Mouse (Mus musculus): ENCODE data around the gene Lgals3bp. TPM values are rescaled to one million over a fixed set of nuclear protein-coding genes. Genes with fewer than 3 reads are reported as not detected.

Lgals3bp gene
- polyA plus RNA-seq, 1 experiment from 2014 or later: 5.9 TPM

DNA sequence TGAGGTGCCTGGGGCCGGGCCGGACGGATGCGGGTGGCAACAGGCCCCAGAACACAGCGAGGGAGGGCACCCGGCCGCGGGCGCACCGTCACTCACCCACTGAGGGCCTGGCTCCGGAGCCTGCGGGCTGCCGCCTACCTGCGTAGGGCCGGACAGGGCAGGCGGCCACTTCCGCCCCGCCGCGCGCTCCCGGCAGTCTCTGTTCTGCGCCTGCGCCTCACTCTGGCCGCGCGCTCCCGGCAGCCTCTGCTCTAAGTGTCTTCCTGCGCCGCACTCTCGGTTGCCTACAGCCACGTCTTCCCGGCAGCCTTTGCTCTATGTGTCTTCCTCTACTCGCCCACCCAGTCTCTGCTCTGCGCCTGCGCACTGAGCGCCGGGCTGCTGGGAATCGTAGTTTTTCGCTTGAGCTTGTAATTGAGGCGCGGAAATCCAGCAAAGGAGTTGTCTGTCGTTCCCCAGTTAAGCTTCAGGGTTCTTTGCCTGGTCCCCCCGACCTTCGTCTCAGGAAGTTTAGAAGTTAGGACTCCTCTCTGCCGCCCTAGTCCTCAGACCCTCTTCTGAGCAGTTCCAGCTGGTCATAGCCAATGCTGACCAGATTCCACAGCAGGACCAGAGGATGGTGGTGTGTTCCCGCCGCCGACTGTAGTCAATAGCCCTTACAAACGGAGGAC, 17.1 kb upstream of the Lgals3bp start, which contains the start of gene Cant1:
Gene Cant1, minus strand, starts transcription at position 253 of the 671 bp plus-strand sequence.
- peak within 1 kb of the TSS; percentile 79 for H3K27ac ChIP-seq (replicated peaks)
- H3K27me3 ChIP-seq: no peaks in the 10 kb centered on the region; the same call in 1 of the 2 replicates
- no peaks in the 10 kb centered on the region for H3K9me3 ChIP-seq
- peak; percentile 94 for ATAC-seq (ENCODE audit: low FRiP score, low read depth)
- peak within 1 kb of the TSS; percentile 95 for H3K9ac ChIP-seq
- peaks cover 44% of the 10 kb centered on the region for H3K4me1 ChIP-seq (replicated peaks)
- H3K4me3 ChIP-seq: peak within 1 kb of the TSS; percentile 78
- WGBS: under 1% methylated on average over 46 of the region's 50 CpGs
- peak within 1 kb of the TSS; percentile 87 for H3K4me2 ChIP-seq
- no peaks in the 10 kb centered on the region for H3K36me3 ChIP-seq

DNA sequence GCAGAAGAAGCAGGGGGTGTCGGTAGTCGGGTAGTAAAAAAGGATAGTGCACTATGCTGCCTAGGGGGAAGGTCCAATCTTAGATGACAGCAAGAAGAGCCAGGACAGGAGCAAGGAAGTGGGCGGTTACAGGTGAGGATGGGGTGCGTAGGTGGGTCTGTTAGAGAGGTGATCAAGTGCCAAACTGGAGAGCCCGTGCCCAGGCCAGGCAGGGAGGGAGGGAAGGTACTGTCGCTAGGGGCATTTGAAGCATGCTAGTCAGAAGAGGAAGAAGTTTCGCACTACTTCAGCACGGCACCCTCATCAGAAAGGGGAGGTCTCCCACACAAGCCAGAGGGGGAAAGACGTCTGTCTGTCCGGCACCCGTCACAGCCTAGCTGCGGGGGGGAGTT, 16.5 kb upstream of the Lgals3bp start:
- ATAC-seq (ENCODE audit: low FRiP score, low read depth): peak; percentile 15; the same call in 1 of the 2 replicates
- no peaks in the 10 kb centered on the region for H3K9me3 ChIP-seq
- H3K4me3 ChIP-seq: peak overlapping the region; percentile 78
- no peaks in the 10 kb centered on the region; the same call in 1 of the 2 replicates for H3K27me3 ChIP-seq
- no peaks in the 10 kb centered on the region for H3K36me3 ChIP-seq
- peak overlapping the region; percentile 87 for H3K4me2 ChIP-seq
- 7% methylated on average over 12 of the region's 12 CpGs for WGBS
- H3K4me1 ChIP-seq (replicated peaks): peaks cover 41% of the 10 kb centered on the region
- peak overlapping the region; percentile 95 for H3K9ac ChIP-seq
- H3K27ac ChIP-seq (replicated peaks): peak overlapping the region; percentile 79

DNA sequence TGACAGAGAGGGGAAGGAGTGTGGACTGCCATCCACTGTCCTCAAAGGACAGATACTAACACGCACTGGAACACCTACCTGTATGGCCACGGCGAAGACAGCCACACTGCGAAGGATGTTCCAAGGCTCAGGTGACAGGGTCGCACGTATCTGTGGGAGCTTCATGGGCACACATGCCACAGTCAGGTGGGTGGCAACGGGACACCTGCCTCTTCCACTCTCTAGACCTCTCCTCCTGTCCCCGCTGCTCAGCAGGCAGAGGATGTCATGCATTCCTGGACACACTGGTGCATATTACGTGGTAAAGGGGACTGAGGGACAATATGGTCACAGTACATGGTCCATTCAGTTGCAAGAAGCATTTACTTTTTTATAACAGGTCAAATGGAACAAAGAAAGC, 15.6 kb upstream of the Lgals3bp start:
- 89% methylated on average over 9 of the region's 9 CpGs for WGBS
- Histone ChIP-seq H3K4me2 (peak overlapping the region; percentile 87), H3K4me3 (peak overlapping the region; percentile 78; the same call in 1 of the 2 replicates), H3K36me3 (no peaks in the 10 kb centered on the region), H3K27me3 (no peaks in the 10 kb centered on the region; the same call in 1 of the 2 replicates), H3K9ac (no peak overlapping the region), H3K27ac (replicated peaks) (no peak overlapping the region), H3K9me3 (no peaks in the 10 kb centered on the region), H3K4me1 (replicated peaks) (peaks cover 42% of the 10 kb centered on the region)
- no peak for ATAC-seq (ENCODE audit: low FRiP score, low read depth)

DNA sequence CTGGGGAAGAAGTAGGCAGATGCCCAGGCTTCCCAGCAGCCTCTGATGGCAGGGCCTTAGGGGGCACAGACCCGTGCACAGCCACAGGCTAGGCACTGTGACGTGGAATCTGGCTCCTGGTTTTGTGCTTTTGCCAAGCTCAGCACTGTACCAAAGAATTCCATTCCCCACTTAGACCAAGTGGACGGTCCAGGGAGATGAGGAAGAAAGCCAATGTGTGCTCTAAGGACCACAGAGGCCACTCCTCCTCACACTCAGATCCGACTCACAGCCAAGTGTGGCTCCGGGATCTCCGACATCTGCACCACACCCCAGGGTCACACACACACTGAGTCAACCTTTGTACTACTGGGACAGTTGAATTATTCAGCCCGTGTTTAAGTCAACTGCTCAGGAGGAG, 14.2 kb upstream of the Lgals3bp start:
- ATAC-seq (ENCODE audit: low FRiP score, low read depth): no peak
- Histone ChIP-seq H3K36me3 (peaks cover under 1% of the 10 kb centered on the region; the same call in 1 of the 2 replicates), H3K27ac (replicated peaks) (no peak overlapping the region), H3K9ac (no peak overlapping the region), H3K4me3 (no peak overlapping the region), H3K9me3 (no peaks in the 10 kb centered on the region), H3K27me3 (no peaks in the 10 kb centered on the region), H3K4me1 (replicated peaks) (peaks cover 42% of the 10 kb centered on the region), H3K4me2 (no peak overlapping the region)
- WGBS: 78% methylated on average over 7 of the region's 7 CpGs

DNA sequence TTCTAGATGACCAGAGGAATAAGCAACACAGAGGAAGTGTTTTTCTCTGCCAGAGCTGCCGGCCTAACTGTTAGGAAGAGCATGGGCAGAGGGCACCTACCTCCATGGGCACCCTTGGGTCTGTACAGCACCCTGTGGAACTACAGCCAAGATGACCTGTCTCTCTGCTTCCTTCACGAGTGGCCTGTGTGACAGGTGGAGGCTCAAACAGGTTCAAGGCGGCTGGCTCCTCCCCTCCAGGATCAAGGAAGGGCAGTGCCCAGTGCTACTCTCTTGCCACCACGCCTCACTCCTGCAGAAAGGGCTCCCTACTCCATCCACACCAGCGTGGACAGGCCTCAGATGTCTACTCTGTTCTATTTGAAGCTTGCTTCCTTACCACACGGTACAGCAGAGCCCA, 13.7 kb upstream of the Lgals3bp start:
- H3K9ac ChIP-seq: no peak overlapping the region
- no peaks in the 10 kb centered on the region for H3K27me3 ChIP-seq
- peaks cover 5% of the 10 kb centered on the region; the same call in 1 of the 2 replicates for H3K36me3 ChIP-seq
- no peaks in the 10 kb centered on the region for H3K9me3 ChIP-seq
- no peak overlapping the region for H3K4me2 ChIP-seq
- no peak for ATAC-seq (ENCODE audit: low FRiP score, low read depth)
- no peak overlapping the region for H3K4me3 ChIP-seq
- 87% methylated on average over 6 of the region's 6 CpGs for WGBS
- no peak overlapping the region for H3K27ac ChIP-seq (replicated peaks)
- H3K4me1 ChIP-seq (replicated peaks): peaks cover 42% of the 10 kb centered on the region

DNA sequence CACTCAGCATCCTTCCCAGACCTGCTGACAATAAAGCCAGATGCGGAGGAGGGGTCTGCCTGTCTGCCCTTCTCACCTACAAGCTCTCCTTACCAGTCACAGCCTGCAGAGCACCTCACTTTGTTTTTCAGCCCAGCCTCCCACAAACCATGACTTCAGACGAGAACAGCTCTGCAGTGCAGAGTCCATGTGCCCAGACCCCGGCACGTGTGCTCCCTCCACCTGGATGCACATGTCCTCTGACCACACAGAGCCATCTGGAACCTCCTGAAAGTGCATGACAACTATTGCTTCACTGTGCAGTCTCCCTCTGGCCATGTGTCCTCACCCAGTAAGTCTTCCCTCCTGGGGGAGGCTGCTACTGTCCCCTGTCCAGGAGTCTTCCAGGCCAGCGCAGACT, 12.4 kb upstream of the Lgals3bp start:
- no peak overlapping the region for H3K4me2 ChIP-seq
- no peak overlapping the region for H3K9ac ChIP-seq
- peaks cover 37% of the 10 kb centered on the region for H3K4me1 ChIP-seq (replicated peaks)
- ATAC-seq (ENCODE audit: low FRiP score, low read depth): no peak
- WGBS: 94% methylated on average over 5 of the region's 5 CpGs
- no peak overlapping the region for H3K27ac ChIP-seq (replicated peaks)
- no peak overlapping the region for H3K4me3 ChIP-seq
- H3K36me3 ChIP-seq: peaks cover 6% of the 10 kb centered on the region; the same call in 1 of the 2 replicates
- no peaks in the 10 kb centered on the region for H3K27me3 ChIP-seq
- H3K9me3 ChIP-seq: no peaks in the 10 kb centered on the region

DNA sequence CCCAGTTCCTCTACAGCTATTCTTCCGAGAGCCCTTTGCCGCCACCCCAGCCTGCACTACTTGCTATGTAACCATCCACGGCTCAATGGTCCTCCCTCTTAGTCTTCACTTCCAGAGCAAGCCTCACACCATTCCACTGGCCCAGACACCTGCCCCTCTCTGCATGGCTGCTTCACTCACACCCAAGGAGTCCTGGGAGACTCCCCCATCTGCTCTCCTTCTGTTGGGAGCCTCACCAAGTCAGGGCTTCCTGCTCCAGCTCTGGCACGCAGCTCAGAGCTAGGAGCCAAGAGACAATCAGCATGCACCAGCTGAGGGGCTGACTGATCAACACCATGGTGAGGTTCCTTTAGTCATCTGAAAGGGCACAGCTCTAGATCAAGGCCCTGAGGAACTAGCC, 11.2 kb upstream of the Lgals3bp start:
- H3K4me3 ChIP-seq: no peak overlapping the region
- no peak overlapping the region for H3K9ac ChIP-seq
- peaks cover 31% of the 10 kb centered on the region for H3K4me1 ChIP-seq (replicated peaks)
- H3K4me2 ChIP-seq: no peak overlapping the region
- no peaks in the 10 kb centered on the region for H3K27me3 ChIP-seq
- ATAC-seq (ENCODE audit: low FRiP score, low read depth): no peak
- peaks cover 6% of the 10 kb centered on the region; the same call in 1 of the 2 replicates for H3K36me3 ChIP-seq
- no peaks in the 10 kb centered on the region for H3K9me3 ChIP-seq
- WGBS: 73% methylated on average over 4 of the region's 4 CpGs
- H3K27ac ChIP-seq (replicated peaks): no peak overlapping the region

DNA sequence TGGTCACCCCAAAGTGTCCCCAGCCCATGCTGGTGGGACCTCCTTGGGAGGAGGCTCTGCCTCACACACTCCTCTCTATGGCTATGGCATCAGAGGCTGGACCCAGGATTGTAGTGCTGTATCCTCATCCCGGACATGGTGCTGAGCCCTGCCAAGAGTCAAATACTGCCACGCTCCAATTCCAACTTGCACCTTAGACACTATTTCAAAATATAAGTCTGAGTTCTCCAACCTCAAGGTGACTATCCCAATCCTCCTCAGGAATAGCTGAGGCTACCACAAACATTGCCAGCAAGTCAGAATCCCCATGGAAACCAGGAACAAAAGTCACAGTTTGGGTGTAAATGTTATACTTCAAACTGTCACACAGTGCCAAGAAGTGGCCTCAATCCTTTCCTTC, 10.7 kb upstream of the Lgals3bp start:
- H3K27ac ChIP-seq (replicated peaks): no peak overlapping the region
- no peak for ATAC-seq (ENCODE audit: low FRiP score, low read depth)
- H3K36me3 ChIP-seq: peaks cover 8% of the 10 kb centered on the region; the same call in 1 of the 2 replicates

DNA sequence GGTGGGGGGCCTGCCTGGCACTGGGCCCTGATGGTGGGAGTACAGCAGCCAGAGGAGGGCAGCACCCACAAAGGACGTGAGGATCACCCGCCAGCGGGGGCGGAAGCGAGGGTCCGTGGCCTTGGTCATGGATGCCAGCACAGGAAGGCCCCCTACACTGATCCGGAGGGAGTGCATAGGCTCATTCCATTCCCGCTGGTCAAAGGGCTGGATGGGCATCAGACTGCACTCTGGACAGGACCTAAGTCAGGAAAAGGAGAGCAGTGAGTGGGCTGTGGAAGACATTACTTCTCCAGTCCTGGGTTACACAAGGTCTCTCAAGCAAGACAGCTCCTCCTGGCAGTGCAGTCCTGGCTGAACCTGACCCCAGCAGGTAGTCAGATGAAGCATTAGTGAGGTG, 9.4 kb upstream of the Lgals3bp start:
- H3K4me2 ChIP-seq: no peak overlapping the region
- ATAC-seq (ENCODE audit: low FRiP score, low read depth): no peak
- 0 out of 2 replicates have a peak, but pooled peaks cover 14% of the 10 kb centered on the region for H3K4me1 ChIP-seq (replicated peaks)
- H3K9ac ChIP-seq: no peak overlapping the region
- peaks cover 12% of the 10 kb centered on the region; the same call in 1 of the 2 replicates for H3K36me3 ChIP-seq
- H3K9me3 ChIP-seq: no peaks in the 10 kb centered on the region
- no peak overlapping the region for H3K4me3 ChIP-seq
- 87% methylated on average over 8 of the region's 8 CpGs for WGBS
- no peak overlapping the region for H3K27ac ChIP-seq (replicated peaks)
- H3K27me3 ChIP-seq: no peaks in the 10 kb centered on the region

More for the DNA sequence above, 10.7 kb upstream of the Lgals3bp start:
- H3K9ac ChIP-seq: no peak overlapping the region
- H3K4me1 ChIP-seq (replicated peaks): peaks cover 27% of the 10 kb centered on the region
- H3K4me2 ChIP-seq: no peak overlapping the region
- no peaks in the 10 kb centered on the region for H3K27me3 ChIP-seq
- no peaks in the 10 kb centered on the region for H3K9me3 ChIP-seq
- WGBS: 81% methylated on average over 2 of the region's 2 CpGs
- H3K4me3 ChIP-seq: no peak overlapping the region

DNA sequence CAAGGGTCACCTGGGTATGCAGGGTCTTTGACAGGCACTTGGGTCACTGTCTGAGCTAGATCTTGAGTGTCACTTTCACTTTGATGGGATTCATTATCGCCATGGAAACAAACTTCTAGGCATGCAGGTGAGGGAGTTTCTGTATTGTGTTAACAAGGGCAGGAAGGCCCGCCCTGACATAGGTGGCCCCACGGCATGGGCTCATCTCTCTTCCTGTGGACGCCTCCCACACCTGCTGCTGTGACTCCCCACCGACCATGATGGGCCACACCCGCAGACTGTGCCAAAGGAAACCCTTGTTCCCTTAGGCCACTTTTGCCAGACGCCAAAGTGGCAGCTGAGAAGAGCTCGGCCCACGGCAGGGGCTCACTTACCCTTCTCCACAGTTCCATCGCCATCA, 8.6 kb upstream of the Lgals3bp start:
- Histone ChIP-seq H3K4me3 (no peak overlapping the region), H3K9ac (no peak overlapping the region), H3K4me1 (replicated peaks) (0 out of 2 replicates have a peak, but pooled peaks cover 9% of the 10 kb centered on the region), H3K36me3 (peaks cover 15% of the 10 kb centered on the region; the same call in 1 of the 2 replicates), H3K9me3 (no peaks in the 10 kb centered on the region), H3K27me3 (no peaks in the 10 kb centered on the region), H3K4me2 (no peak overlapping the region), H3K27ac (replicated peaks) (no peak overlapping the region)
- WGBS: 91% methylated on average over 10 of the region's 10 CpGs
- ATAC-seq (ENCODE audit: low FRiP score, low read depth): no peak

DNA sequence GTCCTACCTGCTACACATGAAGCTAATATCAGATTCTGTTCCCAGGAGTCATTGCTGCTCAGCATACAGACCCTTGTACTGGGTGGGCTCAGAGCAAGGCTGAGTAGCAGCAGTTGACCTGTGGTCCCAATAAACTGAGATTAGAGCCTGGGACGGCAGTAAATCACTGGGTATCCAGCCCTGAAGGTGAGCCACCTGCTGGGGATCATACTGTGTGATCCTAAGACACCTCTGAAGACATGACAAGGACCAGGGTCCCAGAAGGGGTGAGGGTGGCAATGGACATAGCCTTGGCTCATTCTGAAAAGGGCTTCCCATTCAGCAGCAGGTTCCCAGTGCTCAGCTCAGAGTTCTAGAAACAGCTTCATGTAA, 8.2 kb upstream of the Lgals3bp start:
- no peaks in the 10 kb centered on the region for H3K9me3 ChIP-seq
- no peak for ATAC-seq (ENCODE audit: low FRiP score, low read depth)
- 0 out of 2 replicates have a peak, but pooled peaks cover 8% of the 10 kb centered on the region for H3K4me1 ChIP-seq (replicated peaks)
- H3K36me3 ChIP-seq: peaks cover 15% of the 10 kb centered on the region; the same call in 1 of the 2 replicates
- no peak overlapping the region for H3K9ac ChIP-seq
- no peak overlapping the region for H3K27ac ChIP-seq (replicated peaks)
- H3K4me2 ChIP-seq: no peak overlapping the region
- WGBS: 92% methylated on average over 1 of the region's 1 CpGs
- no peak overlapping the region for H3K4me3 ChIP-seq
- H3K27me3 ChIP-seq: no peaks in the 10 kb centered on the region
